In genomic region chr3:96556651-96557635, GRCm38 (mm10) we compare ENCODE assay signal across 8 mouse cellular contexts. TPM values are rescaled to one million over a fixed set of nuclear protein-coding genes. Genes with fewer than 3 reads are reported as not detected.
DNase-seq lines count a peak whose midpoint lies in the region; ATAC-seq and TF ChIP-seq lines count a peak whose summit lies in the region.

No protein-coding gene starts in this region.

- ATAC-seq in forebrain, embryonic 15.5 days (replicated peaks), result peak; percentile 14; the same call in 1 of the 2 replicates
- ATAC-seq in midbrain, embryonic 13.5 days, result 0 out of 2 replicates have a peak, but pooled peaks have one; percentile 9

- peak overlapping the region; percentile 58 for H3K9ac ChIP-seq in forebrain, embryonic 15.5 days (replicated peaks)
- peak overlapping the region; percentile 69 for H3K9ac ChIP-seq in midbrain, embryonic 13.5 days (replicated peaks)

- peaks cover 18% of the 10 kb centered on the region for H3K36me3 ChIP-seq in forebrain, embryonic 15.5 days
- peaks cover 28% of the 10 kb centered on the region for H3K36me3 ChIP-seq in kidney, adult 2 months (ENCODE audit: control insufficient read depth, insufficient read depth, low read length)
- peaks cover 21% of the 10 kb centered on the region for H3K36me3 ChIP-seq in midbrain, embryonic 13.5 days

- no peaks in the 10 kb centered on the region for H3K27me3 ChIP-seq in forebrain, embryonic 15.5 days
- H3K27me3 ChIP-seq in kidney, adult 2 months (replicated peaks; ENCODE audit: control insufficient read depth, insufficient read depth, low read length), result no peaks in the 10 kb centered on the region
- no peaks in the 10 kb centered on the region for H3K27me3 ChIP-seq in midbrain, embryonic 13.5 days

- H3K4me2 ChIP-seq in forebrain, embryonic 15.5 days (replicated peaks), result peak overlapping the region; percentile 75
- peak overlapping the region; percentile 82 for H3K4me2 ChIP-seq in midbrain, embryonic 13.5 days (replicated peaks)

- peak overlapping the region; percentile 76 for H3K27ac ChIP-seq in forebrain, embryonic 15.5 days (replicated peaks)
- H3K27ac ChIP-seq in kidney, adult 2 months (ENCODE audit: insufficient read depth, low read depth, low read length), result peak overlapping the region; percentile 99
- peak overlapping the region; percentile 74 for H3K27ac ChIP-seq in midbrain, embryonic 13.5 days

- no peak for TF ChIP-seq CTCF in kidney, adult 2 months (conservative IDR thresholded peaks at IDR 0.05; ENCODE audit: insufficient read depth, insufficient read length, low read depth, low read length)

- H3K9me3 ChIP-seq in forebrain, embryonic 15.5 days, result no peaks in the 10 kb centered on the region
- H3K9me3 ChIP-seq in midbrain, embryonic 13.5 days, result no peaks in the 10 kb centered on the region

- DNase-seq in CD4-positive helper T cell, adult 2 months (ENCODE audit: low read depth, low spot score), result peak; percentile 80
- DNase-seq in MEL-GATA-1-ER (ENCODE audit: extremely low read depth, low read depth), result peak; percentile 91
- peak; percentile 60 for DNase-seq in kidney, adult 2 months
- peak; percentile 50 for DNase-seq in thymus, postnatal 4 days
- no peak for DNase-seq in right cerebral cortex, postnatal 4 days
- no peak for DNase-seq in cerebellum, postnatal 36 days

- WGBS in forebrain, embryonic 15.5 days, result 12% methylated on average over 22 of the region's 22 CpGs
- 5% methylated on average over 22 of the region's 22 CpGs for whole genome bisulfite sequencing in kidney, adult 2 months
- 7% methylated on average over 22 of the region's 22 CpGs for WGBS in midbrain, embryonic 13.5 days

- no peak for TF ChIP-seq POLR2A in kidney, adult 2 months (IDR thresholded peaks at IDR 0.05; ENCODE audit: low read depth, low read length)

- peak overlapping the region; percentile 63 for H3K4me3 ChIP-seq in forebrain, embryonic 15.5 days
- H3K4me3 ChIP-seq in kidney, adult 2 months (ENCODE audit: insufficient read depth, low read depth, low read length), result peak overlapping the region; percentile 67
- H3K4me3 ChIP-seq in midbrain, embryonic 13.5 days (replicated peaks), result peak overlapping the region; percentile 60

- H3K4me1 ChIP-seq in forebrain, embryonic 15.5 days, result peaks cover 61% of the 10 kb centered on the region
- peaks cover 16% of the 10 kb centered on the region; the same call in 1 of the 2 replicates for H3K4me1 ChIP-seq in kidney, adult 2 months (ENCODE audit: control insufficient read depth, insufficient read depth, low read length)
- H3K4me1 ChIP-seq in midbrain, embryonic 13.5 days (replicated peaks), result peaks cover 53% of the 10 kb centered on the region

RNA-seq across cellular contexts. Expression of gene Txnip, which starts 0.8 kb away (rescaled TPM):
- 68.4 and 69.3 TPM in 2 replicates for polyA plus RNA-seq in forebrain, embryonic 15.5 days (2015; fragmentation: Nextera tagmentation; extraction: Ambion mirVana)
- 514 and 518 TPM in 2 replicates for polyA plus RNA-seq in kidney, adult 2 months (2012; rRNA removed)
- polyA plus RNA-seq in midbrain, embryonic 13.5 days (2015; fragmentation: Nextera tagmentation; extraction: Ambion mirVana), result 52.2 and 57.6 TPM in 2 replicates

RNA-seq across cellular contexts. Expression of gene Gm16253, which starts 19.8 kb away (rescaled TPM):
- 0.92 and 2.0 TPM in 2 replicates for polyA plus RNA-seq in forebrain, embryonic 15.5 days (2015; fragmentation: Nextera tagmentation; extraction: Ambion mirVana)
- polyA plus RNA-seq in kidney, adult 2 months (2012; rRNA removed), result 0.20 TPM in 1 of 2 replicates, not detected in the other
- polyA plus RNA-seq in midbrain, embryonic 13.5 days (2015; fragmentation: Nextera tagmentation; extraction: Ambion mirVana), result 0.81 and 1.7 TPM in 2 replicates

RNA-seq across cellular contexts. Expression of gene Hfe2, which starts 32.0 kb away (rescaled TPM):
- polyA plus RNA-seq in forebrain, embryonic 15.5 days (2015; fragmentation: Nextera tagmentation; extraction: Ambion mirVana), result 0.43 and 0.82 TPM in 2 replicates
- 0.23 and 3.9 TPM in 2 replicates for polyA plus RNA-seq in kidney, adult 2 months (2012; rRNA removed)
- 0.62 and 0.76 TPM in 2 replicates for polyA plus RNA-seq in midbrain, embryonic 13.5 days (2015; fragmentation: Nextera tagmentation; extraction: Ambion mirVana)

RNA-seq across cellular contexts. Expression of gene Polr3gl, which starts 37.0 kb away (rescaled TPM):
- polyA plus RNA-seq in forebrain, embryonic 15.5 days (2015; fragmentation: Nextera tagmentation; extraction: Ambion mirVana), result 42.4 and 45.3 TPM in 2 replicates
- polyA plus RNA-seq in kidney, adult 2 months (2012; rRNA removed), result 14.5 and 15.3 TPM in 2 replicates
- polyA plus RNA-seq in midbrain, embryonic 13.5 days (2015; fragmentation: Nextera tagmentation; extraction: Ambion mirVana), result 41.1 and 42.0 TPM in 2 replicates

RNA-seq across cellular contexts. Expression of gene Ankrd34a, which starts 39.5 kb away (rescaled TPM):
- 12.5 and 13.4 TPM in 2 replicates for polyA plus RNA-seq in forebrain, embryonic 15.5 days (2015; fragmentation: Nextera tagmentation; extraction: Ambion mirVana)
- polyA plus RNA-seq in kidney, adult 2 months (2012; rRNA removed), result 0.23 and 0.38 TPM in 2 replicates
- 5.3 and 6.5 TPM in 2 replicates for polyA plus RNA-seq in midbrain, embryonic 13.5 days (2015; fragmentation: Nextera tagmentation; extraction: Ambion mirVana)

Comparison
In these comparisons a context has a peak if more than half of its experiments do, and no peak if none do; other contexts are left out.
1. DNase-seq: peak in CD4-positive helper T cell, adult 2 months (single experiment), MEL-GATA-1-ER (single experiment), kidney, adult 2 months (single experiment) and thymus, postnatal 4 days (single experiment); none in right cerebral cortex, postnatal 4 days (single experiment) and cerebellum, postnatal 36 days (0 of 2).
2. Peak in every context shown above with its lines, with median percentiles within 50 percentile points of each other: H3K27ac ChIP-seq and H3K4me3 ChIP-seq.